Mouse (Mus musculus) megakaryocyte, embryonic 14.5 days (primary cell): ENCODE measurements around the gene Bace1.

Source experiments
- FLI1 ChIP-seq: IDR thresholded peaks from 2 replicates; pipeline ENCODE4 v1.6.1; 2012; ENCODE audit warnings: low read length, inconsistent platforms, mixed read lengths
- GATA1 ChIP-seq: IDR thresholded peaks from 3 replicates; pipeline ENCODE4 v1.6.1; 2012; ENCODE audit warnings: mixed read lengths, low read length, inconsistent platforms, borderline replicate concordance

DNA sequence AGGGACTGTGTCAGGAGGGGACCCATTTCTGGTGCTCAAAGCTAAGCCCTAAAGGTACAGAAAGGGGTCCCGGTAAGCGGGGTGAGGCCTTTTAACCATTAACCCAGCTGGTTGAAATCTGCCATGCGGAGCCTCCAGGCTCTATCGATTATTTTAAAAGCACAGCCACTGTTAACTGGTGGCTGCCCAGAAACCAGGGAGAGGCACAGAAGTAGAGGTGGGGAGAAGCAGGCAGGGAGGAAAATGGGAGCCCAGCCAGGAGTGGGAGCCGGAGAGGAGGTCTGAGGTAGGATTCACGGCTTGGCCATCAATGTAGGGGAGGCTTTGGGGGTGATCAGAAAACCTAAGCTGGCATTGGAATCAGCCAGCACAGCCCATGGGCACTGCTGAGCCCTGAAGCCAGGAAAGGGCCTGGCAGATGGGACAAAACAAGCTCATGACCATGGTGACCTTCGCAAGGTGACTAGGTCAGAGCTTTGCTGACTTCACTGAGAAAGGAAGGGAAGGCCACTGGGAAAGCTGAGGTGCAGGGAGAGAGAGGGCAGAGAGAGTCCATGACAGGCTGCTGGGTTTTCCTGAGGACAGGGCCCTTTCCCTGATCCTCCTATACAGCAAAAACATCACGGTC is 12.3 kb downstream of the Bace1 start:
- TF ChIP-seq FLI1, result no peak
- no peak for TF ChIP-seq GATA1
